Mouse (Mus musculus): ENCODE data around the gene Kcnk16.

- no peak for TF ChIP-seq CTCF (IDR thresholded peaks at IDR 0.05; ENCODE audit: low read depth)
- TF ChIP-seq EP300 (optimal IDR thresholded peaks at IDR 0.05): no peak
These were observed 29.1 kb upstream of the Kcnk16 start for GRCm38 (mm10) chr14:20298131-20298530.
